Mouse (Mus musculus): ENCODE results near the gene Zfp91.

Gene Zfp91

GRCm38 (mm10) chr19:12796328-12796931 is 504 bp upstream of the Zfp91 start:
- in situ Hi-C loops (cut with MboI; ENCODE audit: unreplicated experiment in 2 of 2): no loop called here

GRCm38 (mm10) chr19:12795110-12795509 is 816 bp downstream of the Zfp91 start:
- in situ Hi-C loops (cut with MboI; ENCODE audit: unreplicated experiment in 2 of 2): no loop called here

GRCm38 (mm10) chr19:12794056-12795044 is 1.6 kb downstream of the Zfp91 start:
- in situ Hi-C loops (cut with MboI; ENCODE audit: unreplicated experiment in 2 of 2): loop anchor here in 1 of 2 experiments (5.0 kb wide), 1 partner anchor 782 kb away; no protein-coding TSS in a partner anchor

- in situ Hi-C loops (cut with MboI; ENCODE audit: unreplicated experiment in 2 of 2): loop anchor here in 1 of 2 experiments (5.0 kb wide), 1 partner anchor 780 kb away; no protein-coding TSS in a partner anchor
Measured at GRCm38 (mm10) chr19:12792374-12792773, 3.6 kb downstream of the Zfp91 start.

- in situ Hi-C loops (cut with MboI; ENCODE audit: unreplicated experiment in 2 of 2): no loop called here
Measured at GRCm38 (mm10) chr19:12787721-12788120, 8.2 kb downstream of the Zfp91 start.

GRCm38 (mm10) chr19:12786803-12787395 is 9.0 kb downstream of the Zfp91 start:
- in situ Hi-C loops (cut with MboI; ENCODE audit: unreplicated experiment in 2 of 2): no loop called here

DNA sequence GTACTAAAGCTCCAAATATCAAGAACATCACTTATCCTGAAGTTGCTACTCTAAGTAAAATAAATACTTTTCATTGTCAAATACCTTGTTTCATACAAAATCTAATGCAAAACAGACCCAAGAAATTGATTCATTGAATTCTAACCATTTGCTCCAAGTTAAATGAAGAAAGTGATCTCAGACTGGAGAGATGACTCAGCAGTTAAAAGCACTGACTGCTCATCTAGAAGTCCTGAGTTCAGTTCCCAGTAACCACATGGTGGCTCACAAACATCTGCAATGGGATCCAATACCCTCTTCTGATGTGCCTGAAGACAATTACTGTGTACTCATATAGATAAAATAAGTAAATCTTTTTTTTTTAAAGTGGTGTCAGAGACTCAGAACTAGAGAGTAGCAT is 15.5 kb downstream of the Zfp91 start:
- in situ Hi-C loops (cut with MboI; ENCODE audit: unreplicated experiment in 2 of 2): no loop called here

GRCm38 (mm10) chr19:12770888-12771287 is 25.0 kb downstream of the Zfp91 start:
- in situ Hi-C loops (cut with MboI; ENCODE audit: unreplicated experiment in 2 of 2): no loop called here

DNA sequence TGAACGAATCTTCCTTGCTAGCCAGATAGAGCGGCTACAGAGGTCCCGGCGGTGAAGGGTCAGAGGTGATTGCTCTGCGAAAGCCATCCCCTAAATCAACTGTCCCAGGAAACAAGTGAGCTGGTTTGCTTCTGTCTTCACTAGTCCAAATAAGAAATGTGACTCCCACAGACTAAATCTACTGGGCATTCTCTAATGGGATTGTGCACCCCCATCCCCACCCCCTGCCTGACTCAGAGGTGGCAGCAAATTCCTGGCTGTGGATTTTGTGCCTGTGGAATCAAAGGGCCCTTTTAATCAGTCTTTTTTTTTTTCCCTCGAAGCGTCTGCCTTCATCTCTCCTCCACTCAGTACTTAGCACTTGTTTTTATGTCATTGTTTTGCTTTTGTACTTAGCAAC is 30.6 kb downstream of the Zfp91 start, which contains the start of gene Cntf:
Cntf (minus strand) TSS at position 325 of the 400 bp plus-strand sequence.
- in situ Hi-C loops (cut with MboI; ENCODE audit: unreplicated experiment in 2 of 2): no loop called here

GRCm38 (mm10) chr19:12762212-12763130 is 33.5 kb downstream of the Zfp91 start:
- in situ Hi-C loops (cut with MboI; ENCODE audit: unreplicated experiment in 2 of 2): loop anchor here (5.0 kb wide), 2 partner anchors 55 to 60 kb away; no protein-coding TSS in a partner anchor

GRCm38 (mm10) chr19:12759656-12760055 is 36.3 kb downstream of the Zfp91 start:
- in situ Hi-C loops (cut with MboI; ENCODE audit: unreplicated experiment in 2 of 2): loop anchor here (5.0 kb wide), 2 partner anchors 58 to 63 kb away; no protein-coding TSS in a partner anchor

GRCm38 (mm10) chr19:12758936-12759478 is 36.9 kb downstream of the Zfp91 start:
- in situ Hi-C loops (cut with MboI; ENCODE audit: unreplicated experiment in 2 of 2): no loop called here

DNA sequence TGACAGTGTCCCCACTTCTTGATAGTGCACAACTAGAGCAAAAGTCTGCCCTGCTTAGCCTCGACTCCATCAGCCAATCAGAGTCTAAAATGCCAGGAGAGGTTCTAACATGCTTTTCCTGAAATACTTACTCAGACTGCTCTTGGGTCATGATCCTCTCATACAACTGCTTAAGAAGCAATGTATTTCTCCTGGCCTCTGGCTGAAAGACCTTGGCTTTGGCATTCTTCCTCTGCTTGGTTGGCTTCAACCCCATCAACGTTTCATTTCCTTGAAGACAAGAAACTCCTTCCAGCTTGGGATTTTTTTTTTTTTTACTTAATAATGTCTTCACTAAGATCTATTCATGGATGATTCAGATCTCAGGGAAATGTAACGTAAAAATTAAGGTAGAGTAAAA is 39.6 kb downstream of the Zfp91 start:
- in situ Hi-C loops (cut with MboI; ENCODE audit: unreplicated experiment in 2 of 2): no loop called here

DNA sequence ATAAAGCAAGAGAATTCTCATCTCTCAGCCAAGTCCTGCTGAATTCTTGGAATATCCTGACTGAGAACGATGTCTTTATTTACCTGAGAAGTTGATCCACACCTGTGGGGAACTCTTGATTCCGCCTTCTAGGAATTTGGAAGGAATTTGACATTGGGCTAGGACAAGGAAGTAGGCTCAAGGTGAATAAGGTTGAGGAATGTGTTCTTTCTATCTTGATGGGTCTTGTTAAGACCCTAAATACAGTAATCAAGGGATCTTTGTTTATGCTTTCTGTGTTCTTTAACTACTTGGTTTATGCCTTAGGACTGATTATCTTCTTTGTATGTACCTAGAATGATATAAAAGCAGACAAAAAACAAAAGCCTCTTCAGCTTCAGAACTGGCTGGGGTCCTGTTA is 64.0 kb downstream of the Zfp91 start:
- in situ Hi-C loops (cut with MboI; ENCODE audit: unreplicated experiment in 2 of 2): no loop called here

DNA sequence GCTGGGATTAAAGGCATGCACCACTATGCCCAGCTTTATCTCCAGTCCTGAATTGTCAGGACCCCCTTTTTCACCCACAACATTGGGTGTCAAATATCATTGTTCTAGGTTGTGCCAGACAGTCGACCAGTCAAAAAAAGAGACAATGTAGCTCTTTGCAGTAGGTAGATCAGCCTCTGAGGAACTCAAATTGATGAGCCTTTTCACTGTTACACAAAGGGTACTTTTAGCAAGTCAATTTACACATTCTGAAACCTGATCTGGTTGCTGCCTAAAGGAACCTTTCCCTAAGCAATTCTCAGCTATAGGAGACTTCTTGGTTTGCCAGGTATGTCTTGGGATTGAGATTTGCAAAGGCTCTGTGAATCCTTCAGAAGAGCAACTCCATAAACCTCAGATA is 64.9 kb downstream of the Zfp91 start:
- in situ Hi-C loops (cut with MboI; ENCODE audit: unreplicated experiment in 2 of 2): no loop called here

DNA sequence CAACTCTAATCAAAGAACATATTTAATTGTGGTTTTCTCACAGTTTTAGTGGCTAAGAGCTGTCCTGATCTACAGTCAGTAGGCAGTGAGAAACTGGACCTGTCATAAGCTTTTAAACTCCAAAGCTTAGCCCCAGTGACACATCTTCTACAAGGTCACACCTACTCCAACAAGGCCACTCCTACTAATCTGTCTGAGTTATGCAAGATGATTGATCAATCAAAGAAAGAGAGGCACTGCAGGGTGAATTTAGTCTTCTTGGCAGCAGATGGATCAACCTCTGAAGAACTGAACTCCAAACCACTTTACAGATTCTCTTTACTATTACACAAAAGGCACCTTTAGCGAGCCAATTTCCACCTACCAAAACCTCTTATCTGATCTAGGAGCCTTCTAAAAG is 70.1 kb downstream of the Zfp91 start:
- in situ Hi-C loops (cut with MboI; ENCODE audit: unreplicated experiment in 2 of 2): no loop called here

- in situ Hi-C loops (cut with MboI; ENCODE audit: unreplicated experiment in 2 of 2): loop anchor here in 1 of 2 experiments (5.0 kb wide), 1 partner anchor 95 kb away; no protein-coding TSS in a partner anchor
Measured at GRCm38 (mm10) chr19:12722308-12722707, 73.6 kb downstream of the Zfp91 start.

GRCm38 (mm10) chr19:12721596-12721995 is 74.3 kb downstream of the Zfp91 start:
- in situ Hi-C loops (cut with MboI; ENCODE audit: unreplicated experiment in 2 of 2): loop anchor here in 1 of 2 experiments (5.0 kb wide), 1 partner anchor 96 kb away; no protein-coding TSS in a partner anchor

DNA sequence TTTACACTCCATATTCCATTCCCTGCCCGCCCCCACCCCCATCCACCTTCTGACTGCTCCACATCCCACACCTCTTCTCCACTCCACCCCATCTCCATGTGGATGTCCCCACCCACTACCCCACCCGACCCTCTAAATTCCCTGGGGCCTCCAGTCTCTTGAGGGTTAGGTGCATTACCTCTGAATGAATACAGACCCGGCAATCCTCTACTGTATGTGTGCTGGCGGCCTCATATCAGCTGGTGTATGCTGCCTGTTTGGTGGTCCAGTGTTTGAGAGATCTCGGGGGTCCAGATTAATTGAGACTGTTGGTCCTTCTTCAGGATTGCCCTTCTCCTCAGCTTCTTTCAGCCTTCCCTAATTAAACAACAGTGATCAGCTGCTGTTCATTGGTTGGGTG is 75.0 kb downstream of the Zfp91 start:
- in situ Hi-C loops (cut with MboI; ENCODE audit: unreplicated experiment in 2 of 2): loop anchor here in 1 of 2 experiments (5.0 kb wide), 1 partner anchor 96 kb away; no protein-coding TSS in a partner anchor

Data from v-Abl transformed pro-B cells (cell line).